Mouse (Mus musculus) intestine, postnatal 0 days (tissue): ENCODE measurements around the gene Snx30. TPM values are rescaled to one million over a fixed set of nuclear protein-coding genes. Genes with fewer than 3 reads are reported as not detected.
"Not testable (repeated sequence)": the region's sequence is repeated elsewhere in the genome, so short reads cannot be mapped to it uniquely, and the experiment has no call there.

Experiments used
- ATAC-seq: fragments of 200-750 bp; cut with Nextera tagmentation; 2 replicates; pipeline ENCODE4 v1.8.0; 2017; ENCODE audit warnings: mild to moderate bottlenecking, moderate TSS enrichment, moderate library complexity
- H3K27ac ChIP-seq: fragments of 300-500 bp; sonication (generic); 2 replicates; pipeline ENCODE4 v1.5.1; 2014; ENCODE audit warnings: mild to moderate bottlenecking, low read depth, low read length, moderate library complexity
- H3K27me3 ChIP-seq: fragments of 300-500 bp; sonication (generic); replicated peaks from 2 replicates; pipeline ENCODE4 v1.6.1; 2014; ENCODE audit warnings: low read length, mixed read lengths; ENCODE audit not compliant: control insufficient read depth, insufficient read depth
- H3K36me3 ChIP-seq: fragments of 300-500 bp; sonication (generic); 2 replicates; pipeline ENCODE4 v1.6.1; 2014; ENCODE audit warnings: mild to moderate bottlenecking, moderate library complexity; ENCODE audit not compliant: control insufficient read depth, insufficient read depth
- H3K4me1 ChIP-seq: fragments of 300-500 bp; sonication (generic); replicated peaks from 2 replicates; pipeline ENCODE4 v1.6.1; 2014; ENCODE audit warnings: antibody characterized with exemption, low read length, mixed read lengths; ENCODE audit not compliant: control insufficient read depth, insufficient read depth
- H3K4me2 ChIP-seq: fragments of 300-500 bp; sonication (generic); replicated peaks from 2 replicates; pipeline ENCODE4 v1.6.1; 2014; ENCODE audit warnings: low read depth, mild to moderate bottlenecking, moderate library complexity
- H3K4me3 ChIP-seq: fragments of 300-500 bp; sonication (generic); 2 replicates; pipeline ENCODE4 v1.5.1; 2014; ENCODE audit warnings: low read depth, low read length
- H3K9ac ChIP-seq: fragments of 300-500 bp; sonication (generic); 2 replicates; pipeline ENCODE4 v1.6.1; 2014; ENCODE audit warnings: mild to moderate bottlenecking, low read depth, low read length
- H3K9me3 ChIP-seq: fragments of 300-500 bp; sonication (generic); 2 replicates; pipeline ENCODE4 v1.6.1; 2016; ENCODE audit warnings: mixed run types; ENCODE audit not compliant: control insufficient read depth
- CTCF ChIP-seq: sonication (generic); IDR thresholded peaks from 2 replicates; pipeline ENCODE4 v1.5.1; 2016; ENCODE audit warnings: low read depth, mild to moderate bottlenecking, control low read depth, antibody characterized with exemption, moderate library complexity
- WGBS: fragments of 180-500 bp; shearing (Covaris S2); extraction: QIAGEN DNeasy Blood & Tissue Kit; methylation state at CpG from one replicate; pipeline ENCODE4 v1.1.7; 2014; 5-methylcytosine and 5-hydroxymethylcytosine counted together
- polyA plus RNA-seq: library from polyadenylated mRNA; unstranded; fragments of >200 nt; fragmentation: Nextera tagmentation; extraction: Ambion mirVana; gene quantifications from 2 replicates; pipeline ENCODE4 v1.2.1, GENCODE M21; 2015

The Snx30 gene
- polyA plus RNA-seq, 1 experiment from 2014 or later, result 5.1 TPM

- no peak for ATAC-seq
- Histone ChIP-seq H3K4me2 (no peak overlapping the region), H3K27ac (no peak overlapping the region), H3K4me1 (no peaks in the 10 kb centered on the region), H3K4me3 (no peak overlapping the region), H3K27me3 (no peaks in the 10 kb centered on the region), H3K9me3 (no peaks in the 10 kb centered on the region), H3K36me3 (no peaks in the 10 kb centered on the region), H3K9ac (no peak overlapping the region)
- TF ChIP-seq CTCF, result no peak
Observed at GRCm38 (mm10) chr4:59789015-59789414, 16.6 kb upstream of the Snx30 start.

- 88% methylated on average over 2 of the region's 2 CpGs for WGBS
Observed at GRCm38 (mm10) chr4:59793626-59794025, 12.0 kb upstream of the Snx30 start.

GRCm38 (mm10) chr4:59794116-59794515, 11.5 kb upstream of the Snx30 start:
- H3K4me1 ChIP-seq, result 0 out of 2 replicates have a peak, but pooled peaks cover 6% of the 10 kb centered on the region
- no peaks in the 10 kb centered on the region for H3K36me3 ChIP-seq
- H3K9me3 ChIP-seq, result no peaks in the 10 kb centered on the region
- H3K9ac ChIP-seq, result no peak overlapping the region
- 80% methylated on average over 2 of the region's 2 CpGs for WGBS
- TF ChIP-seq CTCF, result peak; percentile 14; the same call in 1 of the 2 replicates
- H3K4me2 ChIP-seq, result no peak overlapping the region
- H3K4me3 ChIP-seq, result no peak overlapping the region
- H3K27me3 ChIP-seq, result no peaks in the 10 kb centered on the region
- no peak overlapping the region for H3K27ac ChIP-seq
- ATAC-seq, result no peak

More at GRCm38 (mm10) chr4:59793626-59794025, 12.0 kb upstream of the Snx30 start:
- not testable (repeated sequence) for H3K36me3 ChIP-seq, ATAC-seq, H3K27me3 ChIP-seq, H3K9ac ChIP-seq, H3K27ac ChIP-seq, H3K4me2 ChIP-seq, H3K4me1 ChIP-seq, H3K9me3 ChIP-seq, H3K4me3 ChIP-seq
- peak; percentile 34 for TF ChIP-seq CTCF

GRCm38 (mm10) chr4:59795788-59796455, 9.7 kb upstream of the Snx30 start:
- H3K9ac ChIP-seq, result no peak overlapping the region
- no peaks in the 10 kb centered on the region for H3K27me3 ChIP-seq
- 67% methylated on average over 2 of the region's 2 CpGs for WGBS
- ATAC-seq, result peak; percentile 83
- no peaks in the 10 kb centered on the region for H3K36me3 ChIP-seq
- H3K27ac ChIP-seq, result peak overlapping the region; percentile 50
- TF ChIP-seq CTCF, result no peak
- H3K4me1 ChIP-seq, result 0 out of 2 replicates have a peak, but pooled peaks cover 6% of the 10 kb centered on the region
- H3K4me3 ChIP-seq, result no peak overlapping the region
- no peak overlapping the region for H3K4me2 ChIP-seq
- H3K9me3 ChIP-seq, result no peaks in the 10 kb centered on the region

GRCm38 (mm10) chr4:59800181-59800580, 5.5 kb upstream of the Snx30 start:
- TF ChIP-seq CTCF, result no peak
- Histone ChIP-seq H3K4me3 (no peak overlapping the region), H3K36me3 (no peaks in the 10 kb centered on the region), H3K4me2 (no peak overlapping the region), H3K27me3 (no peaks in the 10 kb centered on the region), H3K9ac (no peak overlapping the region), H3K9me3 (no peaks in the 10 kb centered on the region), H3K4me1 (0 out of 2 replicates have a peak, but pooled peaks cover 6% of the 10 kb centered on the region), H3K27ac (no peak overlapping the region)
- no peak for ATAC-seq
- WGBS, result 82% methylated on average over 5 of the region's 5 CpGs

GRCm38 (mm10) chr4:59801489-59801888, 4.2 kb upstream of the Snx30 start, which contains the start of gene Inip:
Gene Inip (minus strand): TSS chr4:59801589.
- Histone ChIP-seq H3K4me2 (no peak within 1 kb of the TSS), H3K4me3 (no peak within 1 kb of the TSS), H3K27me3 (no peaks in the 10 kb centered on the region), H3K9me3 (no peaks in the 10 kb centered on the region), H3K36me3 (no peaks in the 10 kb centered on the region), H3K9ac (no peak within 1 kb of the TSS), H3K27ac (no peak within 1 kb of the TSS), H3K4me1 (no peaks in the 10 kb centered on the region)
- no peak for TF ChIP-seq CTCF
- no peak for ATAC-seq
